Mouse (Mus musculus): ENCODE measurements around the gene Btg1.

Btg1 gene

GRCm38 (mm10) chr10:96632271-96633144, 15.7 kb downstream of the Btg1 start:
- no peak for DNase-seq (ENCODE audit: low spot score)

GRCm38 (mm10) chr10:96633145-96633516, 16.3 kb downstream of the Btg1 start:
- no peak for DNase-seq (ENCODE audit: low spot score)

GRCm38 (mm10) chr10:96635472-96635871, 18.7 kb downstream of the Btg1 start:
- no peak for DNase-seq (ENCODE audit: low spot score)

GRCm38 (mm10) chr10:96638477-96638876, 21.7 kb downstream of the Btg1 start:
- DNase-seq (ENCODE audit: low spot score), result no peak

GRCm38 (mm10) chr10:96642014-96642413, 25.2 kb downstream of the Btg1 start:
- no peak for DNase-seq (ENCODE audit: low spot score)

- DNase-seq (ENCODE audit: low spot score), result no peak
Observed at GRCm38 (mm10) chr10:96642751-96643150, 25.9 kb downstream of the Btg1 start.

GRCm38 (mm10) chr10:96645183-96645582, 28.4 kb downstream of the Btg1 start:
- no peak for DNase-seq (ENCODE audit: low spot score)

- DNase-seq (ENCODE audit: low spot score), result no peak
Observed at GRCm38 (mm10) chr10:96646024-96646866, 29.4 kb downstream of the Btg1 start.

GRCm38 (mm10) chr10:96646867-96647462, 30.2 kb downstream of the Btg1 start:
- no peak for DNase-seq (ENCODE audit: low spot score)

- DNase-seq (ENCODE audit: low spot score), result no peak
Observed at GRCm38 (mm10) chr10:96648161-96648561, 31.4 kb downstream of the Btg1 start.

- no peak for DNase-seq (ENCODE audit: low spot score)
Observed at GRCm38 (mm10) chr10:96649524-96649923, 32.7 kb downstream of the Btg1 start.

- no peak for DNase-seq (ENCODE audit: low spot score)
Observed at GRCm38 (mm10) chr10:96652372-96652771, 35.6 kb downstream of the Btg1 start.

GRCm38 (mm10) chr10:96653030-96653429, 36.2 kb downstream of the Btg1 start:
- DNase-seq (ENCODE audit: low spot score), result no peak

- no peak for DNase-seq (ENCODE audit: low spot score)
Observed at GRCm38 (mm10) chr10:96654079-96654478, 37.3 kb downstream of the Btg1 start.

- peak; percentile 45 for DNase-seq (ENCODE audit: low spot score)
Observed at GRCm38 (mm10) chr10:96654576-96654975, 37.8 kb downstream of the Btg1 start.

- DNase-seq (ENCODE audit: low spot score), result no peak
Observed at GRCm38 (mm10) chr10:96655066-96655465, 38.3 kb downstream of the Btg1 start.

GRCm38 (mm10) chr10:96656176-96656575, 39.4 kb downstream of the Btg1 start:
- no peak for DNase-seq (ENCODE audit: low spot score)

GRCm38 (mm10) chr10:96658906-96659305, 42.1 kb downstream of the Btg1 start:
- no peak for DNase-seq (ENCODE audit: low spot score)

- peak; percentile 17 for DNase-seq (ENCODE audit: low spot score)
Observed at GRCm38 (mm10) chr10:96660280-96660985, 43.6 kb downstream of the Btg1 start.

GRCm38 (mm10) chr10:96662976-96663375, 46.2 kb downstream of the Btg1 start:
- no peak for DNase-seq (ENCODE audit: low spot score)

- DNase-seq (ENCODE audit: low spot score), result peak; percentile 84
Observed at GRCm38 (mm10) chr10:96663739-96664430, 47.1 kb downstream of the Btg1 start.
